Mouse (Mus musculus) myocyte (in vitro differentiated cells): ENCODE results near the gene Arhgap22. TPM values are rescaled to one million over a fixed set of nuclear protein-coding genes. Genes with fewer than 3 reads are reported as not detected.

Experiments used
- H3K27me3 ChIP-seq: one replicate; pipeline ENCODE4 v1.6.1; 2011; ENCODE audit not compliant: control insufficient read depth, insufficient read depth, insufficient read length
- H3K36me3 ChIP-seq: one replicate; pipeline ENCODE4 v1.6.1; 2011; ENCODE audit not compliant: control insufficient read depth, insufficient read depth
- H3K4me2 ChIP-seq: one replicate; pipeline ENCODE4 v1.6.1; 2011; ENCODE audit warnings: low read depth, control low read depth
- H3K4me3 ChIP-seq: one replicate; pipeline ENCODE4 v1.5.1; 2011; ENCODE audit warnings: mild to moderate bottlenecking, control low read depth, moderate library complexity
- H3K79me2 ChIP-seq: one replicate; pipeline ENCODE4 v1.6.1; 2011; ENCODE audit not compliant: control insufficient read depth, insufficient read depth
- H3ac ChIP-seq: one replicate; pipeline ENCODE4 v1.6.1; 2011; ENCODE audit not compliant: control insufficient read depth, insufficient read length
- CEBPB ChIP-seq: IDR thresholded peaks from 2 replicates; pipeline ENCODE4 v1.6.1; 2011; ENCODE audit warnings: mild to moderate bottlenecking, moderate library complexity; ENCODE audit not compliant: poor library complexity, insufficient read depth, severe bottlenecking
- E2F4 ChIP-seq: IDR thresholded peaks from one replicate; pipeline ENCODE4 v1.6.1; 2011; ENCODE audit warnings: mild to moderate bottlenecking, control low read depth, moderate library complexity; ENCODE audit not compliant: insufficient read depth
- MAX ChIP-seq: IDR thresholded peaks from one replicate; pipeline ENCODE4 v1.6.1; 2011; ENCODE audit warnings: low read depth, mild to moderate bottlenecking, control low read depth
- MYOD1 ChIP-seq, 3 experiments: IDR thresholded peaks; one replicate each; pipeline ENCODE4 v1.6.1; 2011; ENCODE audit warnings: control low read depth in 2 of 3, low read depth in 2 of 3, mild to moderate bottlenecking in 2 of 3, moderate library complexity in 1 of 3; ENCODE audit not compliant: insufficient read length in 2 of 3, control insufficient read depth in 1 of 3
- MYOG ChIP-seq, 3 experiments: IDR thresholded peaks; one replicate each; pipeline ENCODE4 v1.6.1; 2011; ENCODE audit warnings: control low read depth in 2 of 3, low read depth in 2 of 3, mild to moderate bottlenecking in 2 of 3; ENCODE audit not compliant: insufficient read length in 2 of 3, control insufficient read depth in 1 of 3, insufficient read depth in 1 of 3
- POLR2A ChIP-seq: IDR thresholded peaks from one replicate; pipeline ENCODE4 v1.6.1; 2011; ENCODE audit warnings: low read depth, mild to moderate bottlenecking, control low read depth, moderate library complexity; ENCODE audit not compliant: insufficient read length
- POLR2AphosphoS2 ChIP-seq: IDR thresholded peaks from one replicate; pipeline ENCODE4 v1.6.1; 2011; ENCODE audit warnings: low read depth, control low read depth; ENCODE audit not compliant: insufficient read length
- REST ChIP-seq: IDR thresholded peaks from one replicate; pipeline ENCODE4 v1.6.1; 2011; ENCODE audit warnings: mild to moderate bottlenecking, control low read depth, moderate library complexity; ENCODE audit not compliant: insufficient read depth, insufficient read length
- SRF ChIP-seq: IDR thresholded peaks from one replicate; pipeline ENCODE4 v1.6.1; 2011; ENCODE audit warnings: low read depth; ENCODE audit not compliant: control insufficient read depth, insufficient read length
- TCF3 ChIP-seq: IDR thresholded peaks from one replicate; pipeline ENCODE4 v1.6.1; 2011; ENCODE audit warnings: low read depth, control low read depth; ENCODE audit not compliant: insufficient read length
- USF1 ChIP-seq: IDR thresholded peaks from one replicate; pipeline ENCODE4 v1.6.1; 2011; ENCODE audit warnings: low read depth, mild to moderate bottlenecking, control low read depth, moderate library complexity
- polyA plus RNA-seq: library from polyadenylated mRNA; unstranded; fragments of >200 nt; fragmentation: generic; extraction: Trizol; gene quantifications from one replicate; pipeline ENCODE4 v1.2.1, GENCODE M21; 2012; ENCODE audit warnings: missing spikeins

The Arhgap22 gene
- polyA plus RNA-seq, 1 experiment = 53.3 TPM

DNA sequence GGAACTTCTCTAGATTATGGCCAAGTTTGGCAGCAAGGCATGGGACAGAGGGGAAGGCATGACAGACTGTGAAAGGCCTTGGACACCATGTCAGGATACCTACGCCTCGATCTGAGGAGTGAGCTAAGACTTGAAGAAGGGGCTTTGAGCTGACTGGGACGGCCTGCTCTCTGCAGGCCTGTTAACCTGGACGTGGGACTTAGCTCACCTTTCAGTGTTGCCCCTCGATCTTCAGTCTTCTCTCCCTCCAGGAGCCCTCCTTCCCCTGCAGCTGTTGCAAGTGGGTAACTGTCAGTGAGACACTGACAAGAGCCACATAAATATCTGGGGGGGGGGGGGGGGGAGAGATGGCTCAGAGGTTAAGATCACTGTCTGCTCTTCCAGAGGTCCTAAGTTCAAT lies 34.9 kb downstream of the Arhgap22 start:
- Histone ChIP-seq H3K4me2 (peak overlapping the region; percentile 65), H3K4me3 (no peak overlapping the region), H3ac (no peak overlapping the region), H3K27me3 (no peaks in the 10 kb centered on the region), H3K36me3 (peaks cover 4% of the 10 kb centered on the region), H3K79me2 (peaks cover 35% of the 10 kb centered on the region)
- TF ChIP-seq USF1 (no peak), MYOD1 (IDR thresholded peaks at IDR 0.05; ENCODE audit: control insufficient read depth in 1 of 3, insufficient read length in 2 of 3, low read depth in 2 of 3) (peak in 1 of 3 experiments; percentile 39)

GRCm38 (mm10) chr14:33250215-33250939 lies 36.6 kb downstream of the Arhgap22 start:
- Histone ChIP-seq H3ac (peak overlapping the region; percentile 45), H3K27me3 (no peaks in the 10 kb centered on the region), H3K4me2 (peak overlapping the region; percentile 72), H3K36me3 (peaks cover 10% of the 10 kb centered on the region), H3K4me3 (peak overlapping the region; percentile 93), H3K79me2 (peaks cover 52% of the 10 kb centered on the region)
- TF ChIP-seq REST = no peak
- no peak for TF ChIP-seq E2F4
- peak in 2 of 3 experiments; percentile 44 to 71 for TF ChIP-seq MYOD1 (IDR thresholded peaks at IDR 0.05; ENCODE audit: control insufficient read depth in 1 of 3, insufficient read length in 2 of 3, low read depth in 2 of 3)
- TF ChIP-seq POLR2A = peak; percentile 78
- TF ChIP-seq SRF = no peak
- peak in 1 of 3 experiments; percentile 71 for TF ChIP-seq MYOG (IDR thresholded peaks at IDR 0.05; ENCODE audit: control insufficient read depth in 1 of 3, insufficient read depth in 1 of 3, insufficient read length in 2 of 3, low read depth in 2 of 3)
- no peak for TF ChIP-seq CEBPB

DNA sequence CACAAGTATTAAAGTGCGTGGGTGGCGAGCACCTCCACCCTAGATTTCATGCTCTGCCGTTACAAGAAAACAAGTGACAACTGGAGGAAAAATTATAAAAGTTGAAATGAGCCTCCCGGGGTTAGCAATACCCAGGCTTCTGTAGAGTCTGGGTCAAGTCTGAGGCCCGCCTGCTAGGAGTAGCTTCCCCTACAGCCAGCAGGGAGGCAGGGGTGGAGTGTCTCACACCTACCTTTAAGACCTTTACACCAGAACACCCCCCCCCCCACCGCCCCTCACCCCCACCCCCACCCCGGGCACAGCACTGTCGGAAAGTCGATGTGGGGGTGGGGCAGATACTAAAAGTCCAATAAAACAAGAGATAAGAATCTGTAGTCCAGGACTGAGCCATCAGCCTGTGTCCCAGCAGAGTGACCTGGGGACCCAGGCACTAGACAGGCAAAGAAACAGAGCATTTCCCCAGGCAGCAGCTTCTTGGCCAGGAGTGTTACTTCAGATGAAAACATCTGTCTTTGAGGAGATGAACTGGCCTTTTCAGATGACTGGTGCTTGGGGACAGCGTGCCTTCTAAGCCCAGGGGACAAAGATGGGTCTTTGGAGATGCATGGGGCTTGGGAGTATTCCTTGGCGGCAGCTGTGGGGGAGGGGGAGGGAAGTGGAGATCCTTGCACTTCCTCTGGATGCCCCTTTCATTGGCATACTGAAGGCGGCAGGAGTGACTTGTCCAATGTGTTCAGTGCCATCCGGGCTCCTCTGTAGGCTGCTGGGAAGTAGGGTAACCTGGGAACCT lies 37.3 kb downstream of the Arhgap22 start:
- H3K79me2 ChIP-seq = peaks cover 60% of the 10 kb centered on the region
- H3ac ChIP-seq = peak overlapping the region; percentile 45
- TF ChIP-seq TCF3 (no peak), MAX (no peak), POLR2A (no peak), E2F4 (no peak), MYOG (IDR thresholded peaks at IDR 0.05; ENCODE audit: control insufficient read depth in 1 of 3, insufficient read depth in 1 of 3, insufficient read length in 2 of 3, low read depth in 2 of 3) (no peak), SRF (no peak), REST (no peak), POLR2AphosphoS2 (no peak)
- peak overlapping the region; percentile 93 for H3K4me3 ChIP-seq
- peak overlapping the region; percentile 72 for H3K4me2 ChIP-seq
- H3K27me3 ChIP-seq = no peaks in the 10 kb centered on the region
- H3K36me3 ChIP-seq = peaks cover 10% of the 10 kb centered on the region

DNA sequence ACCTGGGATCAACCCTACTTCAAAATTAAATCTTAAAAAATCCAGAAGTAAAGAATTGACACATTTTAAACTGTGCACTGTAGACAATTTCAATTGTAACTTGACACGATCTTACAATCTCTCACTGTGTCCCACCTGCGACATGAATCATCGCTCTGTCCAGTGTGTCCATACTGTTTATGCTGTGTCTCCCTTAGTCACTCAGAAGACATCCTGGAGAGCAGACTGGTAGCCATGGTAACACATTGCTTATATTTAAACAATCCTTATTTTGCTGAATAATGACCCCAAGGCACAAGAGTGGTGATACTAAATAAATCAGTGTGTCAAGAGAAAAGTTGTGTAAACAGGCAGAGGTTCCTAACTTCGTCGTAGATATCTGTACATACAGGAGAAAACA lies 44.4 kb downstream of the Arhgap22 start:
- Histone ChIP-seq H3K79me2 (peaks cover 100% of the 10 kb centered on the region), H3ac (no peak overlapping the region), H3K36me3 (peaks cover 37% of the 10 kb centered on the region), H3K4me3 (no peak overlapping the region), H3K4me2 (peak overlapping the region; percentile 68), H3K27me3 (no peaks in the 10 kb centered on the region)
- TF ChIP-seq TCF3 = no peak
- peak in 1 of 3 experiments; percentile 37 for TF ChIP-seq MYOD1 (IDR thresholded peaks at IDR 0.05; ENCODE audit: control insufficient read depth in 1 of 3, insufficient read length in 2 of 3, low read depth in 2 of 3)
- TF ChIP-seq E2F4 = no peak
- TF ChIP-seq POLR2A = no peak
- no peak for TF ChIP-seq MAX
- no peak for TF ChIP-seq SRF
- TF ChIP-seq CEBPB = no peak
- TF ChIP-seq POLR2AphosphoS2 = no peak

GRCm38 (mm10) chr14:33260131-33260530 lies 46.3 kb downstream of the Arhgap22 start:
- Histone ChIP-seq H3K36me3 (peaks cover 37% of the 10 kb centered on the region), H3K27me3 (no peaks in the 10 kb centered on the region), H3K4me3 (no peak overlapping the region), H3ac (no peak overlapping the region), H3K4me2 (no peak overlapping the region), H3K79me2 (peaks cover 97% of the 10 kb centered on the region)
- TF ChIP-seq CEBPB (no peak), MYOD1 (IDR thresholded peaks at IDR 0.05; ENCODE audit: control insufficient read depth in 1 of 3, insufficient read length in 2 of 3, low read depth in 2 of 3) (peak in 1 of 3 experiments; percentile 30)
